Mouse (Mus musculus): Measurements from ENCODE around the gene Pithd1.

DNA sequence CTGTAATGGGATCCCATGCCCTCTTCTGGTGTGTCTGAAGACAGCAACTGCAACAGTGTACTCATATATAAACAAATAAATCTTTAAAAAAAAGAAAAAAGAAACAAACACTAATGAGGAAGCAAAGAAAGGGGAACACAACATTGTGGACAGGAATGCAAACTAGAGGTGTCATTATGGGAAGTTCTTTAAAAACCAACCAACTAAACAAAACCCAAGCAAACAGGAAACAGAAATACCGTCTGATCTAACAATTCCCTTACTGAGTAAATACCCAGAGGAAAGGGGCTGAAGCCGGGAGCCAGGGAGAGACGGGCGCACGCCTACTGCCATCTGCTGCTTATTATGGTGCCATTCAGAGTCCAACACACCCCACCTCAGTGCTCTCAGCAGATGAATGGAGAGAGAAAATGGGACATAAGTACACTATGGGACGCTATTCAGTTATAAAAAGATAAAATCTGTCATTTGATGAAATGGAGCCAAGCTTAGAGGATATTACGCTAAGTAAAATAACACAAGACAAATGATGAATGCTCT is 5.5 kb downstream of the Pithd1 start:
- TF ChIP-seq CTCF (conservative IDR thresholded peaks at IDR 0.05; ENCODE audit: insufficient read depth, insufficient read length, low read depth, low read length) (no peak), POLR2A (IDR thresholded peaks at IDR 0.05; ENCODE audit: low read depth, low read length) (no peak)
